Mouse (Mus musculus): ENCODE measurements at regions not wholly inside any gene's neighbourhood (a gene's known extent, or its start where the extent isn't known, plus 50 kb on each side); places are given as distances from the start of the nearest gene placed in this dataset.
A peak's percentile ranks its signal among the peaks of the same experiment; 100 is the strongest.

DNA sequence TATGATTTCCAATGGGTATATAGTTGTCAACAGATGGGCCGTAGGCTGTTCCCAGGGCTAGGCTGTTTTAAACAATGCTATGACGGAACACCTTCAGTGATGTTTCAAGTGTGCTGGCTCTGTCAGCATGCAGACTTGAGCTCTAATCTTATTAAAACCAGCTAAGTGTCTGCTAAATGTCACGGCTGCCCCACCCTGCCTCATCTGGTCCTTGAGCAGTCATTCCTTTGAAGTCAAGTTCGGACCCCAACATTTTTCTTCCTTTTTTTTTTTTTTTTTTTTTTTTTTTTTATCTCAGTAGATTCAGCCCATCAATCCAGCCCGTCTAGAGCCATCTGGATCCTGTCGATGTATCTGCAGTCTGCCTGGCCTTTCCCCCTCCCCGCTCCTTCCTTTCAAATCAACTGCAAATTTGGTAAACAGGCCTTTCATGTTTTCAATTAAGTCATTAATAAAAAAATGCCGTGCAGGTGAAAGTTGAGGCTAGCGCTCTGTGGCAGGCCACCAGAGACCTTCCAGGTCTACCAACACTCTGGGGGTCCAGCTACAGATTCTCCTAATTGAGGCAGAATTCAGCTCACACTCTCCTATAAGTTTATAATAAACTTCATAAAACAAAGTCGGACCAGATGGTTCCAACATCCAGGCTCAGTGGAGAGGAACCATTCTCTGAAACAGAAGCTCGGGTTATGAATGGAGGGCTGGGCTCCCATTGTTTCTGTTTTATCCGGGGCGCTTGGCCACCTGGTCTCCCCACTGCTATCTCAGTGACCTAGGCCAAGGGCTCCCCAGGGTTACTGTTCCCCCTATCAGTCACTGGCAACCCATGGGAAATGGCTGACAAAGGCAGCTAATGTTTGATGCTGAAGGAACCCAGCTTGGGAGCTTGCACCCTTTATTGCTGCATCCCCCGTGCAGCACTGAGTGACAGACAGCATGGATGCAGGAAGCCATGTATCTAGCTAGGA is 56.3 kb upstream of the Gjb5 start:
- peak in 1 of 2 experiments; percentile 25 for DNase-seq

Data from cerebellum, postnatal 14 days (tissue).